Mouse (Mus musculus) yolk sac, embryonic 10.5 days (tissue): ENCODE measurements around the gene Tcf12.

Source experiments
- DNase-seq: peaks from one replicate; pipeline ENCODE4 v3.0.0-alpha.2; 2017; ENCODE audit warnings: low spot score

The Tcf12 gene

GRCm38 (mm10) chr9:72111622-72112550 lies at the start of gene Tcf12:
Gene Tcf12, minus strand, starts transcription at chr9:72111871.
- peak; percentile 87 for DNase-seq

GRCm38 (mm10) chr9:72158392-72158791 lies 46.7 kb upstream of the Tcf12 start:
- no peak for DNase-seq

DNA sequence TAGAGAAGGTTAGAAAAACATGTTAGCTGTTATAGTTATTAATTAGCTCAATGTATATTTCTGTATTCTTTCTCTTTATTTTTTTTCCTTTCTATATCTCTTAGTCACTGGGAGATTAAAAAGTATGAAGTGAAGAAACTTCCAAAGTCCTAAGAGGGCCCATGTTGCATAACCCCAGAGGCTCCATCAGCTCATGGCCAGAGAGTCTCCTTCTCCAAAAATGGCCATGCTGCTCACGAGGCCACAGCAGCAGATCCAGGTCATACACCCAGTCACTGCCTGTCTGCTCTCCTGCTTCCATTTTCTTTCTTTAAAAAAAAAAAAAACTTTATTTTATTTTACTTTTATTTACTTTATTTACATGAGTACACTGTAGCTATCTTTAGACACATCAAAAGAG lies 45.4 kb upstream of the Tcf12 start:
- DNase-seq, result no peak

- DNase-seq, result no peak
Observed at GRCm38 (mm10) chr9:72155250-72156138, 43.8 kb upstream of the Tcf12 start.

DNA sequence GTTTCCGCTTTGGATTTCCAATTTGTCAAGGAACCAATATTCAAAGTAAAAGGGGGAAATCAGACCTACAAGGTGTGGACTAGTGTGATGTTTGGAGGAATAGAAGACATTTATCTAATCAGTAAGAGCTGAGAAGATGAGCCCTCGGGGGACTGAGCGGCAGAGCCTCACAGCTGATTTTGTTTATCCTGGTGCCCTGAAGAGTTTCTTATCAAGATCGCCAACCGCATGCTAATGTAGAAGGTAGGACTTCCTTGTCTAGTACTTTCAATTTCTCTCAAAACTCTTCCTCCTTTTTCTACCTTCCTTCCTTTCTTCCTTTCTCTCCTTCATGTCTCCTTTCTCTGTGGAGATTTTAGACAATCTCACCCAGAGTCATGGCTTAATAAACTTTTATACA lies 32.5 kb upstream of the Tcf12 start:
- DNase-seq, result no peak

- no peak for DNase-seq
Observed at GRCm38 (mm10) chr9:72137899-72138298, 26.2 kb upstream of the Tcf12 start.

DNA sequence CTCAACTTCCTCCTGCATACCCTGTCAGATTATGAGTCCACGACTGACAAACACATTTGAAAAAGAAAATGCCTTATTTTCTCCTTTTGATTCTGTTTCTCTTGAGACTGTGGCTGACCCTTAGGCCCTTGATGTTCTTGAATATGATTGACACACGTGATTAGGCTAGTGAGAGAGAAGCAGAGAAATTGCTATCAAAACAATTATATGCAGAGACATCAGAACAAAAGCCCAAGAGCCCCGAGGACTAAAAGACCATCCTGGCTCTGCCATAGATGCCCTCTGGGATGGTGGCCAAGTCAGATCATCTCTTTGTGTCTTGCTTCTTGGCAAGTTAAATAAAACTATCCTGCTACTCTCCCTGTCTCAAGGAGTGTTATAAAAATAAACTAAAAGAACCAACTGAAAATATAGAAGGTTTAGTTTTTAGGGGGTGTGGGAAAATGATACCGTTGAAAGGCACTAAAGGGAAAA lies 22.1 kb upstream of the Tcf12 start:
- DNase-seq, result no peak

- DNase-seq, result peak; percentile 90
Observed at GRCm38 (mm10) chr9:72133089-72133771, 21.6 kb upstream of the Tcf12 start.

DNA sequence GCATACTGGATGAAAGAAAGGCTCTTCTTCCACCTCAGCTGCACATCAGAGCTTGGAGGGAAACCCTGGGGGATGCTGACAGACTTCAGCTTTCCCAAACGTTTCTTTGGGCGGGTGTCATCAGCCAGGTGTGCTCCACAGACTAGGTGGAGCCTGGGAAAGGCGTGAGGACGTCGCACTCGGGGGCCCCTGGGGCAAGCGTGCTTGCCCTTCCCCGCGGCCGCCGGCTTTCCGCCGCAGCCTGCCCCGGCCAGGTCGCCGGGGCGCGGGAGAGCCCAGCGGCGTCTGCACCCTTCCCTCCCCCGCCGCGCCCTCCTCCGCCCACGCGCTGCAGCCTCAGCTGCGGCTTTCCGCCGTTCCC lies 21.0 kb upstream of the Tcf12 start:
- DNase-seq, result no peak

GRCm38 (mm10) chr9:72129884-72130283 lies 18.2 kb upstream of the Tcf12 start:
- DNase-seq, result no peak

DNA sequence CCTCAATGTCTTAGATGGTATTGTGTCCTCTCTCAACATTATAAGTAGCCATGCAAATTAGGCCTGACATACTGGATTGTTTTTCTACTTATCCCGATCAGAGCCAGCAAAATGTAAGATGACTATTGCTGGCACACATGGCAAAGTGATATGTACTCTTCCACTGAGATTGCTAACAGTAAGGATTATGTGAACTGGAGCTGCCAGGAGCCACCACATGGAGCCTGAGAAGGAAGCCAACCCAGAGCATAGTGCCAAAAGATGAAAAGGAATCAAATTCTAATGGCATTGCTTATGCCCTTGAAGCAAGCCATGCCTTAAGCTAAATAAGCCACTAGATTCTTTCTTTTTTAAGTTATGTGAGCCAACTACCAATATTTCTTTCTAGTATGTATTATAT lies 13.8 kb upstream of the Tcf12 start:
- DNase-seq, result no peak

DNA sequence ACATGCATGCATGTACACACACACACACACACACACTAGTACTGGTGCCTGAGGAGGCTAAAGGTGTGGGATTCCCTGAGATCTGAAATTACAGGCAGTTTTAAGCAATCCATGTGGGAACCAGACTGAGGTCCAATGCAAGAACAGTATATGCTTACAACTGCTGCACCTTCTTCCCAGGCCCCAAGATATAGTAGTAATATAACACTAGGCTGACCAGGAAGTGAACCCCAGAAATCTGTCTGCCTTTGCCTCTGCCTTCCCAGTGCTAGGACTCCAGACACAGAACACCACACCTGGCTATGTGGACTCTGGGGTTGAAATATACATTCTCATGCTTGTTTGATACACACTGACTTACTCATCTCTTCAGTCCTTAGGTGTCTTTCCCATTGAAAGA lies 6.8 kb upstream of the Tcf12 start:
- DNase-seq, result no peak

DNA sequence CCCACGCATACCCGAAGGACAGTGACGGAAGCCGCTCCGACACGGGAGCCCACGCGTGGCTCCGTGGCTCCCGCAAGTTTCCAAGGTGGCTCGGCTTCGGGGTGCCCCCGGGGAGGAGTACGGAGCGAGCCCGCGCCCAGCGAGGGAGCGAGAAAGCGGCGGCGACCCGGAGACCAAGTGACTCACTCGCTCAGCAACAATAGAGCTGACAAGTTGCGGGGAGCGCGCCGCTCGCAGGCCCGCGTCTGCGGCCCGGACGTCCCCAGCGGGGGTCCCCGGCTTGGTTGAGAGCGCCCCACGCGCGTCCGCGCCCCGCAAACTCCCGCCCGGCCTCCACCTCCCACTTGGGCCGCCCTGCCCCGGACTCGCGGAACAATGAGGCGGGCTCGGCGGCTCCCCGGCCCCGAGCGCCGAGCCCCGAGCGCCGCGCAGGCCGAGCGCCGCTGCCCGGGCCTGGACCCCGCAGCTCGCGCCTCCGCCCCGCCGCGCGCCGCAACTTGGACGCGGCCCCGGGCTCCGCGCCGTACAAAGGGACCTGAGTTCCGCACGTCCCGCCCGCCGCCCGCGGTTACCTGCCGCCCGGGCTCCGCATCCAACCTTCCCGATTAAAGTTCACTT lies 558 bp downstream of the Tcf12 start:
- peak; percentile 80 for DNase-seq

DNA sequence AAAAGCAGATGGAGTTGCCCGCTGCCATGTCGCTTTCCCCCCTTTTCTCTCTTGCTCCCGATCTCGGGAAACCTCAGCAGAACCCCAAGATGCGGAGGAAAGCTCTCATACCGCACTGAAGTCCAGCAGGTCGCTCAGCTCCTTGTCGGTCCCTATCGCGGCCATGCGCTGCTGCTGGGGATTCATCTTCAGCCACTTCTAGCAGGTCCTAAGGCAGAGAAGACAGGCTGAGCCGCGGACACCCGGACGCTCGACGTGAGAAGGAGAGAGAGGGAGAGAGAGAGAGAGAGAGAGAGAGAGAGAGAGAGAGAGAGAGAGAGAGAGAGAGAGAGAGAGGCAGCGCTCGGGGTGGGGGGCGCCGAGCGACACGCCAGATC lies 1.1 kb downstream of the Tcf12 start:
- DNase-seq, result peak; percentile 67

GRCm38 (mm10) chr9:72103471-72103870 lies 8.2 kb downstream of the Tcf12 start:
- DNase-seq, result no peak

DNA sequence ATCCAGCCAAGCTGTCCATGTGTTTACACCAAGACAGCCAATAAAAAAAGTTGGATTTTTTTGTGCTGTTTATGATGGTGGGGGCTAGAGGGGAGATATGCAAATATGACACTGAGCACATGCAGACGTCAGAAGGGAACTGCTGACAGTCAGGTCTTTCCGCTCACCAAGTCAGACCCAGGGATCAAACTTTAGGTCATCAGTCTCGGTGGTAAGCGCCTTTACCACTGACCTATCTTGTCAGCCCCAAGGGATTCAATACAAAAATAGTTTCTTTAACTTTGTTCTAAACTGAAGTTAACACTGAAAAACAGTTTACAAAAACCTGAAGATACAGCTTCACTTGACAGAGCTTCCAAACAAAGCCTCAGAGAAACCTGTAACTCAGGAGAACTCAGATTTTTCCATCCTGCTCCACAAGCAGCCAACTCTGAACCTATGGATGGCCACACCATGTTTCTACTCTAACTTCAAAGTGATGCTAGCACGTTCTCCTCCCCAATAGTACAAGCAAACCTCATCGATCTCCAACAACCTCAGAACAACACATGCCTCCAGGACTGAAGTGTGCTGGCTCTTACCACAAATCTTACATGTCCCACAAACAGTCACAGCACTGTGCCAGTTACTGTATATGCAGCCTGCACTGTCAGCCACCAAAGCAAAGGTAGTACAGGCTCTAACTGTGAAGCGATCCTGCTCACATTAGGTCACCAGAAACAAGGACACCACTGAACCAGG lies 11.6 kb downstream of the Tcf12 start:
- no peak for DNase-seq

DNA sequence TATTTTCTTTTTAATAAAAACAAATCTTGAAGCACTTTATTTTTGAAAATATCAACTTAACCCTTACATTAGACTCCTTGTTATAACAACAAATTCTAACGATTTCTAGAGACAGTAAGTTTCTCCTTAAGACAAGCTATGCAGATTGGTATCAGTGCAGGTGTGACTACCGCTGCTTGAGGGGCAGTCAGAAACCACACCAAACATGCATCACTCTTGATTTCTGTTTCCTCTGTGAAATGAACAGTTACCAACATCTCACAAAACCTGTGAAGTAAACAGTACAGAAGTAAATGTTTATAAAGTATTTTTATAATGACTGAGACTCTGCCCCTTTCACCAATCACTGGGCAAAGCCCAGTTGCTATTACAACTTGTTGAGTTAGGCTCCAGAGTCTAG lies 13.6 kb downstream of the Tcf12 start:
- DNase-seq, result no peak

- no peak for DNase-seq
Observed at GRCm38 (mm10) chr9:72097083-72097482, 14.6 kb downstream of the Tcf12 start.

DNA sequence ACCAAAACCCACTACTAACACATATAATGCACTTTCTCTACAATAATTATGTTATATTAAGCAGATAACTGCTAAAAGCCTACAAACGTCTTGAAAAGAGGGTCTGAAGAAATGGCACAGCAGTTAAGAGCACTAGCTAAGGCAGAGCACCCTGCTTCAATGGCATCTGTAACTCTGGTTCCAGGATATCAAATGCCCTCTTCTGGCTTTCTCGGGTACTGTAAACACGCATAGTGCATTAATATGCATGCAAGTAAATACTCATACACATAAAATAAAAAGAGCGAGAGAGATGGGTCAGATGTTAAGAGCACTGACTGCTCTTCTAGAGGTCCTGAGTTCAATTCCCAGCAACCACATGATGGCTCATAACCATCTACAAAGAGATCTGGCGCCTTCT lies 17.0 kb downstream of the Tcf12 start:
- DNase-seq, result no peak

GRCm38 (mm10) chr9:72092191-72092590 lies 19.5 kb downstream of the Tcf12 start:
- DNase-seq, result no peak
